Mouse (Mus musculus) thymus, postnatal 10 days (tissue): ENCODE measurements around the gene Cdr2.
"Not testable (repeated sequence)": the region's sequence is repeated elsewhere in the genome, so short reads cannot be mapped to it uniquely, and the experiment has no call there.

Source experiments
- DNase-seq, 2 experiments: peaks; one replicate each; pipeline ENCODE4 v3.0.0; 2021; ENCODE audit warnings: low spot score in 2 of 2

The Cdr2 gene

GRCm38 (mm10) chr7:120972471-120972870, 9.6 kb downstream of the Cdr2 start:
- DNase-seq = not testable (repeated sequence)

- DNase-seq = no peak
These were observed 12.0 kb downstream of the Cdr2 start for GRCm38 (mm10) chr7:120970112-120970511.

GRCm38 (mm10) chr7:120969221-120969620, 12.9 kb downstream of the Cdr2 start:
- no peak for DNase-seq

GRCm38 (mm10) chr7:120963126-120963525, 19.0 kb downstream of the Cdr2 start:
- no peak for DNase-seq

GRCm38 (mm10) chr7:120961893-120962292, 20.2 kb downstream of the Cdr2 start:
- no peak for DNase-seq

GRCm38 (mm10) chr7:120960601-120961000, 21.5 kb downstream of the Cdr2 start:
- DNase-seq = peak in 1 of 2 experiments; percentile 22

GRCm38 (mm10) chr7:120960116-120960515, 22.0 kb downstream of the Cdr2 start:
- DNase-seq = no peak

- DNase-seq = not testable (repeated sequence)
These were observed 28.5 kb downstream of the Cdr2 start for GRCm38 (mm10) chr7:120953591-120953990.

GRCm38 (mm10) chr7:120943936-120944509, 38.1 kb downstream of the Cdr2 start:
- no peak for DNase-seq

GRCm38 (mm10) chr7:120942506-120942905, 39.6 kb downstream of the Cdr2 start:
- DNase-seq = no peak

GRCm38 (mm10) chr7:120941214-120941613, 40.9 kb downstream of the Cdr2 start:
- no peak for DNase-seq

GRCm38 (mm10) chr7:120940343-120940742, 41.8 kb downstream of the Cdr2 start:
- DNase-seq = no peak

GRCm38 (mm10) chr7:120938206-120938605, 43.9 kb downstream of the Cdr2 start:
- no peak for DNase-seq

GRCm38 (mm10) chr7:120936522-120936921, 45.6 kb downstream of the Cdr2 start:
- DNase-seq = no peak

- peak; percentile 23 to 59 for DNase-seq
These were observed 47.4 kb downstream of the Cdr2 start for GRCm38 (mm10) chr7:120934716-120935115.

GRCm38 (mm10) chr7:120933680-120934195, 48.4 kb downstream of the Cdr2 start:
- no peak for DNase-seq

- no peak for DNase-seq
These were observed 49.0 kb downstream of the Cdr2 start for GRCm38 (mm10) chr7:120933110-120933509.

- peak; percentile 58 to 77 for DNase-seq
These were observed 63.6 kb downstream of the Cdr2 start for GRCm38 (mm10) chr7:120918526-120918962.

- DNase-seq = peak; percentile 97 to 99
These were observed 64.3 kb downstream of the Cdr2 start, which contains the start of gene Polr3e for GRCm38 (mm10) chr7:120917592-120918461. Gene Polr3e, plus strand, starts transcription at chr7:120917744.

- DNase-seq = no peak
These were observed 64.9 kb downstream of the Cdr2 start for GRCm38 (mm10) chr7:120917279-120917591.

- DNase-seq = no peak
These were observed 65.7 kb downstream of the Cdr2 start for GRCm38 (mm10) chr7:120916262-120916875.

GRCm38 (mm10) chr7:120913332-120913731, 68.8 kb downstream of the Cdr2 start:
- DNase-seq = no peak
